Mouse (Mus musculus) bone marrow macrophage, adult 2 months (primary cell): ENCODE results near the gene Gpr12.

Experiments
- CTCF ChIP-seq: IDR thresholded peaks from 2 replicates; pipeline ENCODE4 v1.5.1; 2012; ENCODE audit warnings: low read depth, mild to moderate bottlenecking, low read length, moderate library complexity
- POLR2A ChIP-seq: IDR thresholded peaks from 2 replicates; pipeline ENCODE4 v1.6.1; 2012; ENCODE audit warnings: mild to moderate bottlenecking, low read depth, low read length, borderline replicate concordance

- TF ChIP-seq CTCF (no peak), POLR2A (no peak)
Observed at GRCm38 (mm10) chr5:146606221-146606620, 21.2 kb upstream of the Gpr12 start.
